Mouse (Mus musculus): ENCODE measurements around the gene Cabp2.
"Not testable (repeated sequence)": the region's sequence is repeated elsewhere in the genome, so short reads cannot be mapped to it uniquely, and the experiment has no call there.

Cabp2 gene

GRCm38 (mm10) chr19:4103792-4104191, 22.4 kb downstream of the Cabp2 start:
- DNase-seq = no peak

GRCm38 (mm10) chr19:4104675-4105194, 23.4 kb downstream of the Cabp2 start:
- no peak for DNase-seq

- no peak for DNase-seq
These were observed 25.3 kb downstream of the Cabp2 start for GRCm38 (mm10) chr19:4106654-4107053.

GRCm38 (mm10) chr19:4108535-4108934, 27.2 kb downstream of the Cabp2 start:
- DNase-seq = no peak

GRCm38 (mm10) chr19:4112063-4112960, 30.9 kb downstream of the Cabp2 start:
- no peak for DNase-seq

GRCm38 (mm10) chr19:4113186-4113805, 31.9 kb downstream of the Cabp2 start:
- peak; percentile 97 for DNase-seq

GRCm38 (mm10) chr19:4113806-4114230, 32.4 kb downstream of the Cabp2 start:
- no peak for DNase-seq

- no peak for DNase-seq
These were observed 33.2 kb downstream of the Cabp2 start for GRCm38 (mm10) chr19:4114551-4114950.

- no peak for DNase-seq
These were observed 33.8 kb downstream of the Cabp2 start for GRCm38 (mm10) chr19:4115144-4115543.

- DNase-seq = no peak
These were observed 34.4 kb downstream of the Cabp2 start for GRCm38 (mm10) chr19:4115816-4116215.

- no peak for DNase-seq
These were observed 35.6 kb downstream of the Cabp2 start for GRCm38 (mm10) chr19:4117006-4117405.

GRCm38 (mm10) chr19:4118350-4118749, 37.0 kb downstream of the Cabp2 start:
- DNase-seq = no peak

- no peak for DNase-seq
These were observed 38.5 kb downstream of the Cabp2 start for GRCm38 (mm10) chr19:4119716-4120487.

- DNase-seq = no peak
These were observed 39.1 kb downstream of the Cabp2 start for GRCm38 (mm10) chr19:4120496-4120895.

GRCm38 (mm10) chr19:4121097-4121805, 39.9 kb downstream of the Cabp2 start:
- DNase-seq = peak; percentile 98

- not testable (repeated sequence) for DNase-seq
These were observed 40.5 kb downstream of the Cabp2 start for GRCm38 (mm10) chr19:4121896-4122295.

- DNase-seq = no peak
These were observed 41.3 kb downstream of the Cabp2 start for GRCm38 (mm10) chr19:4122411-4123370.

- DNase-seq = no peak
These were observed 43.1 kb downstream of the Cabp2 start for GRCm38 (mm10) chr19:4124432-4124831.

GRCm38 (mm10) chr19:4125268-4125667, 43.9 kb downstream of the Cabp2 start:
- not testable (repeated sequence) for DNase-seq

GRCm38 (mm10) chr19:4125741-4126696, 44.6 kb downstream of the Cabp2 start, which contains the start of gene Aip:
Gene Aip (minus strand): TSS chr19:4125858.
- DNase-seq = peak; percentile 97

Data from cerebellum, adult 8-10 months (tissue).